Mouse (Mus musculus): ENCODE data around the gene Arl6ip6.

The Arl6ip6 gene

GRCm38 (mm10) chr2:53191523-53192220, at the start of gene Arl6ip6:
Gene Arl6ip6 (plus strand): TSS chr2:53191726.
- DNase-seq (ENCODE audit: low spot score): peak; percentile 99

GRCm38 (mm10) chr2:53146852-53147251, 44.7 kb upstream of the Arl6ip6 start:
- no peak for DNase-seq (ENCODE audit: low spot score)

GRCm38 (mm10) chr2:53173966-53174365, 17.6 kb upstream of the Arl6ip6 start:
- DNase-seq (ENCODE audit: low spot score): no peak

- no peak for DNase-seq (ENCODE audit: low spot score)
Measured at GRCm38 (mm10) chr2:53178966-53179365, 12.6 kb upstream of the Arl6ip6 start.

GRCm38 (mm10) chr2:53179876-53180275, 11.7 kb upstream of the Arl6ip6 start:
- no peak for DNase-seq (ENCODE audit: low spot score)

GRCm38 (mm10) chr2:53189811-53190210, 1.7 kb upstream of the Arl6ip6 start:
- DNase-seq (ENCODE audit: low spot score): no peak

GRCm38 (mm10) chr2:53190684-53191511, 628 bp upstream of the Arl6ip6 start, which contains the start of gene Prpf40a:
Gene Prpf40a (minus strand): TSS chr2:53191284.
- peak; percentile 98 for DNase-seq (ENCODE audit: low spot score)

GRCm38 (mm10) chr2:53192386-53192785, 860 bp downstream of the Arl6ip6 start:
- DNase-seq (ENCODE audit: low spot score): no peak

- DNase-seq (ENCODE audit: low spot score): no peak
Measured at GRCm38 (mm10) chr2:53196431-53196830, 4.9 kb downstream of the Arl6ip6 start.

GRCm38 (mm10) chr2:53199203-53199602, 7.7 kb downstream of the Arl6ip6 start:
- DNase-seq (ENCODE audit: low spot score): no peak

- no peak for DNase-seq (ENCODE audit: low spot score)
Measured at GRCm38 (mm10) chr2:53200164-53200885, 8.8 kb downstream of the Arl6ip6 start.

GRCm38 (mm10) chr2:53204373-53205274, 13.1 kb downstream of the Arl6ip6 start:
- DNase-seq (ENCODE audit: low spot score): no peak

GRCm38 (mm10) chr2:53206749-53207148, 15.2 kb downstream of the Arl6ip6 start:
- no peak for DNase-seq (ENCODE audit: low spot score)

GRCm38 (mm10) chr2:53213493-53213892, 22.0 kb downstream of the Arl6ip6 start:
- DNase-seq (ENCODE audit: low spot score): no peak

GRCm38 (mm10) chr2:53222242-53222641, 30.7 kb downstream of the Arl6ip6 start:
- no peak for DNase-seq (ENCODE audit: low spot score)

- no peak for DNase-seq (ENCODE audit: low spot score)
Measured at GRCm38 (mm10) chr2:53256982-53257381, 65.5 kb downstream of the Arl6ip6 start.
